Comparison of ENCODE assay signal across 15 mouse cellular contexts in genomic region chr4:108349064-108349463, GRCm38 (mm10). TPM values are rescaled to one million over a fixed set of nuclear protein-coding genes. Genes with fewer than 3 reads are reported as not detected.
DNase-seq lines count a peak whose midpoint lies in the region; ATAC-seq and TF ChIP-seq lines count a peak whose summit lies in the region.
"Had no signal": no experiment of that assay in that cellular context is flagged by ENCODE, and none has a peak within 500 bp of the region (broad histone marks: within the 10 kb centered on the region; RNA-seq: fewer than 3 reads in every experiment).

No protein-coding gene starts in this region.

- ATAC-seq in forebrain, postnatal 0 days, result no peak
- ATAC-seq in hindbrain, embryonic 11.5 days (ENCODE audit: low FRiP score), result no peak
- no peak for ATAC-seq in embryonic facial prominence, embryonic 13.5 days (ENCODE audit: insufficient number of reproducible peaks, insufficient read depth, low FRiP score, low TSS enrichment, low read depth)
- no peak for ATAC-seq in liver, embryonic 12.5 days
- ATAC-seq: hindbrain, embryonic 16.5 days had no signal

- peak overlapping the region; percentile 84 for H3K27ac ChIP-seq in forebrain, embryonic 10.5 days
- H3K27ac ChIP-seq in forebrain, postnatal 0 days (ENCODE audit: low read depth, low read length), result no peak overlapping the region
- peak overlapping the region; percentile 85 for H3K27ac ChIP-seq in hindbrain, embryonic 10.5 days
- no peak overlapping the region for H3K27ac ChIP-seq in hindbrain, embryonic 11.5 days (ENCODE audit: low read depth, low read length)
- peak overlapping the region; percentile 83 for H3K27ac ChIP-seq in embryonic facial prominence, embryonic 13.5 days
- H3K27ac ChIP-seq in liver, embryonic 12.5 days, result peak overlapping the region; percentile 55
- H3K27ac ChIP-seq in layer of hippocampus, adult 2 months, result no peak overlapping the region
- H3K27ac ChIP-seq: left cerebral cortex, adult 2 months had no signal

- no peak overlapping the region for H3K9ac ChIP-seq in forebrain, postnatal 0 days
- no peak overlapping the region for H3K9ac ChIP-seq in hindbrain, embryonic 11.5 days (ENCODE audit: low read depth, low read length)
- H3K9ac ChIP-seq in embryonic facial prominence, embryonic 13.5 days, result no peak overlapping the region
- H3K9ac ChIP-seq in liver, embryonic 12.5 days, result no peak overlapping the region
- H3K9ac ChIP-seq: midbrain, embryonic 12.5 days had no signal

- no peaks in the 10 kb centered on the region for H3K27me3 ChIP-seq in forebrain, embryonic 10.5 days (ENCODE audit: poor library complexity, severe bottlenecking)
- H3K27me3 ChIP-seq in forebrain, postnatal 0 days (ENCODE audit: insufficient read depth, low read length), result no peaks in the 10 kb centered on the region
- no peaks in the 10 kb centered on the region for H3K27me3 ChIP-seq in hindbrain, embryonic 10.5 days (ENCODE audit: insufficient read depth, poor library complexity, severe bottlenecking)
- H3K27me3 ChIP-seq in hindbrain, embryonic 11.5 days (ENCODE audit: control insufficient read depth, insufficient read depth, low read length), result no peaks in the 10 kb centered on the region
- H3K27me3 ChIP-seq in embryonic facial prominence, embryonic 13.5 days, result no peaks in the 10 kb centered on the region
- no peaks in the 10 kb centered on the region for H3K27me3 ChIP-seq in liver, embryonic 12.5 days (replicated peaks)
- H3K27me3 ChIP-seq: midbrain, embryonic 12.5 days had no signal

- H3K4me2 ChIP-seq in forebrain, postnatal 0 days (ENCODE audit: low read depth), result no peak overlapping the region
- no peak overlapping the region for H3K4me2 ChIP-seq in hindbrain, embryonic 11.5 days (replicated peaks; ENCODE audit: low read depth, low read length)
- no peak overlapping the region for H3K4me2 ChIP-seq in embryonic facial prominence, embryonic 13.5 days
- no peak overlapping the region for H3K4me2 ChIP-seq in liver, embryonic 12.5 days
- H3K4me2 ChIP-seq: midbrain, embryonic 12.5 days had no signal

- TF ChIP-seq CTCF in forebrain, postnatal 0 days (IDR thresholded peaks at IDR 0.05; ENCODE audit: low read depth), result no peak
- no peak for TF ChIP-seq CTCF in layer of hippocampus, adult 2 months (conservative IDR thresholded peaks at IDR 0.05)

- H3K36me3 ChIP-seq in forebrain, embryonic 10.5 days (replicated peaks), result no peaks in the 10 kb centered on the region
- H3K36me3 ChIP-seq in forebrain, postnatal 0 days (ENCODE audit: insufficient read depth), result no peaks in the 10 kb centered on the region
- no peaks in the 10 kb centered on the region for H3K36me3 ChIP-seq in hindbrain, embryonic 10.5 days
- H3K36me3 ChIP-seq in hindbrain, embryonic 11.5 days (ENCODE audit: control insufficient read depth, insufficient read depth, low read length), result no peaks in the 10 kb centered on the region
- no peaks in the 10 kb centered on the region for H3K36me3 ChIP-seq in embryonic facial prominence, embryonic 13.5 days
- H3K36me3 ChIP-seq in liver, embryonic 12.5 days, result no peaks in the 10 kb centered on the region
- H3K36me3 ChIP-seq: midbrain, embryonic 12.5 days had no signal

- no peaks in the 10 kb centered on the region for H3K9me3 ChIP-seq in forebrain, embryonic 10.5 days
- H3K9me3 ChIP-seq in forebrain, postnatal 0 days (ENCODE audit: low read length), result no peaks in the 10 kb centered on the region
- no peaks in the 10 kb centered on the region for H3K9me3 ChIP-seq in hindbrain, embryonic 10.5 days
- H3K9me3 ChIP-seq in hindbrain, embryonic 11.5 days (ENCODE audit: control insufficient read depth, low read length), result no peaks in the 10 kb centered on the region
- H3K9me3 ChIP-seq in embryonic facial prominence, embryonic 13.5 days, result no peaks in the 10 kb centered on the region
- H3K9me3 ChIP-seq in liver, embryonic 12.5 days (replicated peaks), result no peaks in the 10 kb centered on the region
- H3K9me3 ChIP-seq: midbrain, embryonic 12.5 days had no signal

- no peak for DNase-seq in forebrain, embryonic 10.5 days (ENCODE audit: extremely low spot score, low spot score)
- no peak for DNase-seq in forebrain, postnatal 0 days
- DNase-seq in hindbrain, embryonic 10.5 days (ENCODE audit: low spot score), result no peak
- DNase-seq in hindbrain, embryonic 11.5 days (ENCODE audit: low spot score), result no peak
- DNase-seq in layer of hippocampus, adult 2 months (ENCODE audit: low spot score in 2 of 2), result no peak
- DNase-seq in left cerebral cortex, adult 9 months (ENCODE audit: low spot score in 2 of 2), result no peak
- DNase-seq: cerebellum, adult 8-10 months; kidney, postnatal 4 days; lung, postnatal 10 days had no signal

- 78% methylated on average over 3 of the region's 3 CpGs for WGBS in forebrain, embryonic 10.5 days
- 90% methylated on average over 3 of the region's 3 CpGs for WGBS in forebrain, postnatal 0 days
- WGBS in hindbrain, embryonic 10.5 days, result 77% methylated on average over 3 of the region's 3 CpGs
- WGBS in hindbrain, embryonic 11.5 days, result 84% methylated on average over 3 of the region's 3 CpGs
- 68% methylated on average over 3 of the region's 3 CpGs for WGBS in embryonic facial prominence, embryonic 13.5 days
- 78% methylated on average over 3 of the region's 3 CpGs for WGBS in liver, embryonic 12.5 days (ENCODE audit: insufficient replicate concordance)

- H3K4me3 ChIP-seq in forebrain, embryonic 10.5 days, result no peak overlapping the region
- H3K4me3 ChIP-seq in forebrain, postnatal 0 days (ENCODE audit: low read depth, low read length), result no peak overlapping the region
- H3K4me3 ChIP-seq in hindbrain, embryonic 10.5 days, result no peak overlapping the region
- H3K4me3 ChIP-seq in hindbrain, embryonic 11.5 days (ENCODE audit: low read depth, low read length), result no peak overlapping the region
- no peak overlapping the region for H3K4me3 ChIP-seq in embryonic facial prominence, embryonic 13.5 days
- no peak overlapping the region for H3K4me3 ChIP-seq in liver, embryonic 12.5 days
- H3K4me3 ChIP-seq in layer of hippocampus, adult 2 months, result no peak overlapping the region
- H3K4me3 ChIP-seq: left cerebral cortex, adult 2 months; midbrain, embryonic 12.5 days had no signal

- H3K4me1 ChIP-seq in forebrain, embryonic 10.5 days, result peaks cover 63% of the 10 kb centered on the region
- H3K4me1 ChIP-seq in forebrain, postnatal 0 days (ENCODE audit: insufficient read depth), result no peaks in the 10 kb centered on the region
- peaks cover 65% of the 10 kb centered on the region for H3K4me1 ChIP-seq in hindbrain, embryonic 10.5 days (replicated peaks)
- H3K4me1 ChIP-seq in hindbrain, embryonic 11.5 days (replicated peaks; ENCODE audit: control insufficient read depth, insufficient read depth, low read length), result peaks cover 3% of the 10 kb centered on the region
- peaks cover 58% of the 10 kb centered on the region for H3K4me1 ChIP-seq in embryonic facial prominence, embryonic 13.5 days
- peaks cover 50% of the 10 kb centered on the region for H3K4me1 ChIP-seq in liver, embryonic 12.5 days

RNA-seq across cellular contexts. Expression of gene Coa7, which starts 21.1 kb away (rescaled TPM):
- polyA plus RNA-seq in forebrain, embryonic 10.5 days (2016; fragmentation: Nextera tagmentation; extraction: Ambion mirVana), result 73.6 and 79.3 TPM in 2 replicates
- total RNA-seq in forebrain, postnatal 0 days (2014; rRNA removed), result 21.6 and 22.3 TPM in 2 replicates
- polyA plus RNA-seq in forebrain, postnatal 0 days (2015; fragmentation: Nextera tagmentation; extraction: Ambion mirVana), result 59.5 and 66.0 TPM in 2 replicates
- polyA plus RNA-seq in hindbrain, embryonic 10.5 days (2016; fragmentation: Nextera tagmentation; extraction: Ambion mirVana), result 65.2 and 68.6 TPM in 2 replicates
- polyA plus RNA-seq in hindbrain, embryonic 11.5 days (2014; fragmentation: Nextera tagmentation; extraction: Ambion mirVana), result 42.1 and 53.1 TPM in 2 replicates
- 49.2 and 50.9 TPM in 2 replicates for polyA plus RNA-seq in embryonic facial prominence, embryonic 13.5 days (2015; fragmentation: Nextera tagmentation; extraction: Ambion mirVana)
- 33.7 and 34.3 TPM in 2 replicates for polyA plus RNA-seq in liver, embryonic 12.5 days (2016; fragmentation: Nextera tagmentation; extraction: Ambion mirVana)
- 10 to 100 TPM; 28.8 to 31.6 TPM for total RNA-seq in layer of hippocampus, adult 2 months (2021)

RNA-seq across cellular contexts. Expression of gene Shisal2a, which starts 34.1 kb away (rescaled TPM):
- 1.7 and 1.8 TPM in 2 replicates for polyA plus RNA-seq in forebrain, embryonic 10.5 days (2016; fragmentation: Nextera tagmentation; extraction: Ambion mirVana)
- total RNA-seq in forebrain, postnatal 0 days (2014; rRNA removed), result 1.9 TPM in 1 of 2 replicates, not detected in the other
- 3.0 and 4.9 TPM in 2 replicates for polyA plus RNA-seq in forebrain, postnatal 0 days (2015; fragmentation: Nextera tagmentation; extraction: Ambion mirVana)
- polyA plus RNA-seq in hindbrain, embryonic 10.5 days (2016; fragmentation: Nextera tagmentation; extraction: Ambion mirVana), result 1.1 and 2.4 TPM in 2 replicates
- polyA plus RNA-seq in hindbrain, embryonic 11.5 days (2014; fragmentation: Nextera tagmentation; extraction: Ambion mirVana), result 2.0 and 3.2 TPM in 2 replicates
- 2.1 and 2.8 TPM in 2 replicates for polyA plus RNA-seq in embryonic facial prominence, embryonic 13.5 days (2015; fragmentation: Nextera tagmentation; extraction: Ambion mirVana)
- polyA plus RNA-seq in liver, embryonic 12.5 days (2016; fragmentation: Nextera tagmentation; extraction: Ambion mirVana), result 0.32 TPM in 1 of 2 replicates, not detected in the other
- not detected for total RNA-seq in layer of hippocampus, adult 2 months (2021)
- total RNA-seq: left cerebral cortex, adult 2 months had no signal
- polyA plus RNA-seq: small intestine, adult 2 months had no signal

RNA-seq across cellular contexts. Expression of gene Zyg11b, which starts 48.2 kb away (rescaled TPM):
- polyA plus RNA-seq in forebrain, embryonic 10.5 days (2016; fragmentation: Nextera tagmentation; extraction: Ambion mirVana), result 13.5 and 13.9 TPM in 2 replicates
- 142 and 151 TPM in 2 replicates for total RNA-seq in forebrain, postnatal 0 days (2014; rRNA removed)
- polyA plus RNA-seq in forebrain, postnatal 0 days (2015; fragmentation: Nextera tagmentation; extraction: Ambion mirVana), result 18.8 and 23.8 TPM in 2 replicates
- polyA plus RNA-seq in hindbrain, embryonic 10.5 days (2016; fragmentation: Nextera tagmentation; extraction: Ambion mirVana), result 13.0 and 17.0 TPM in 2 replicates
- 18.6 and 22.2 TPM in 2 replicates for polyA plus RNA-seq in hindbrain, embryonic 11.5 days (2014; fragmentation: Nextera tagmentation; extraction: Ambion mirVana)
- 13.0 and 15.9 TPM in 2 replicates for polyA plus RNA-seq in embryonic facial prominence, embryonic 13.5 days (2015; fragmentation: Nextera tagmentation; extraction: Ambion mirVana)
- polyA plus RNA-seq in liver, embryonic 12.5 days (2016; fragmentation: Nextera tagmentation; extraction: Ambion mirVana), result 4.0 and 4.5 TPM in 2 replicates
- total RNA-seq in layer of hippocampus, adult 2 months (2021), result 10 to 100 TPM; 96.1 to 99.5 TPM

RNA-seq across cellular contexts. Expression of gene Gpx7, which starts 57.7 kb away (rescaled TPM):
- 30.5 and 34.8 TPM in 2 replicates for polyA plus RNA-seq in forebrain, embryonic 10.5 days (2016; fragmentation: Nextera tagmentation; extraction: Ambion mirVana)
- total RNA-seq in forebrain, postnatal 0 days (2014; rRNA removed), result 24.1 and 38.5 TPM in 2 replicates
- 37.5 and 46.4 TPM in 2 replicates for polyA plus RNA-seq in forebrain, postnatal 0 days (2015; fragmentation: Nextera tagmentation; extraction: Ambion mirVana)
- 45.9 and 56.0 TPM in 2 replicates for polyA plus RNA-seq in hindbrain, embryonic 10.5 days (2016; fragmentation: Nextera tagmentation; extraction: Ambion mirVana)
- polyA plus RNA-seq in hindbrain, embryonic 11.5 days (2014; fragmentation: Nextera tagmentation; extraction: Ambion mirVana), result 47.3 and 52.8 TPM in 2 replicates
- polyA plus RNA-seq in embryonic facial prominence, embryonic 13.5 days (2015; fragmentation: Nextera tagmentation; extraction: Ambion mirVana), result 86.0 and 102 TPM in 2 replicates
- polyA plus RNA-seq in liver, embryonic 12.5 days (2016; fragmentation: Nextera tagmentation; extraction: Ambion mirVana), result 12.3 and 13.6 TPM in 2 replicates
- 1 to 10 TPM; 4.8 to 5.1 TPM for total RNA-seq in layer of hippocampus, adult 2 months (2021)

Comparison
In these comparisons a context has a peak if more than half of its experiments do, and no peak if none do; other contexts are left out.
1. H3K27ac ChIP-seq: peak in forebrain, embryonic 10.5 days (single experiment), hindbrain, embryonic 10.5 days (single experiment), embryonic facial prominence, embryonic 13.5 days (single experiment) and liver, embryonic 12.5 days (single experiment); none in forebrain, postnatal 0 days (single experiment), hindbrain, embryonic 11.5 days (single experiment) and layer of hippocampus, adult 2 months (single experiment).